Mouse (Mus musculus) heart, adult 18-20 months (tissue): ENCODE measurements at regions not wholly inside any gene's neighbourhood (a gene's known extent, or its start where the extent isn't known, plus 50 kb on each side); places are given as distances from the start of the nearest gene placed in this dataset.
"Not testable (repeated sequence)": the region's sequence is repeated elsewhere in the genome, so short reads cannot be mapped to it uniquely, and the experiment has no call there.

Experiments
- DNase-seq, 2 experiments: peaks; one replicate each; pipeline ENCODE4 v3.0.0; 2021 to 2022; ENCODE audit warnings: mixed read lengths in 1 of 2

DNA sequence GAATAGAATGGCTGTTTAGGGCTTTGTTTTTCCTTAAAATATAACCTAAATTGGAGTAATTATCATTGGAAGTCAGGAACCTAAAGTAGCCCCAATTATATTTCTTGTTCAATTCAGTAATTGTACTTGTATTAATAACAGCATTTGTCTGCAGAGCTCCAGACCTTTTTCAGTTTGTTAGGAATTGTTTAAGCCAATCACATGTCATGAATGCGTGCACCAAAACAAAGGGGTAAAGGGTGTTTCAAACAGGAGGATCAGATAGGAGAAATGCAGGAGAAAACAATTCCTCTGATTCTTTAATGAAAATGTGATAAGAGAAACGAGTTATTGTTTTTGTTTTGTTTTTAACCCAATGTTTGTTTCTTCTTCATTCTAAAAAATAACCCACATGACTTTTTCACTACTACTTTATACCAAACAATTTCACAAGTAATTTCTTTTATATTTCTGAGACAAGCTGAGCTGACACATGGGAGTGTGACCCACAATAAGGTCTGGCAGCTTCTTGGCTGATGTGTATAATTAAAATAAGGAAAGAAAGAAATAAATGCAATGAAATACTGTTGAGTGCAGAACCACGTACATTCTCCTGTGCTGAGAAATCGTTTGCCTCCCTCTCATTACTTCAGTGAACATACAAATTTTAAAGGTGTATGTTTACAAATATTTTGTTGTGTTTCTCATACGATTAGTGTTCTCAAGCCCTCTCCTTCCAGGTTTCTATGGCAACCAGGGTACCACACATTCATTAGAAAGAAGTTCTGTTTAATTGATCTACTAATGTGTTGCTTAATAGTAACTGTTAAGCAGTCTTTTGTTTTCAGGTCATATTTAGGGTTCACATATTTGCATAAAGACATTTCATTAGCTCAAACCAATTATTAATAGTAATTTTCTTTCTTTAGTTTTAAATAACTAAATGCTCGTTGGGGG is 397.7 kb downstream of the Isl1 start:
- no peak for DNase-seq

DNA sequence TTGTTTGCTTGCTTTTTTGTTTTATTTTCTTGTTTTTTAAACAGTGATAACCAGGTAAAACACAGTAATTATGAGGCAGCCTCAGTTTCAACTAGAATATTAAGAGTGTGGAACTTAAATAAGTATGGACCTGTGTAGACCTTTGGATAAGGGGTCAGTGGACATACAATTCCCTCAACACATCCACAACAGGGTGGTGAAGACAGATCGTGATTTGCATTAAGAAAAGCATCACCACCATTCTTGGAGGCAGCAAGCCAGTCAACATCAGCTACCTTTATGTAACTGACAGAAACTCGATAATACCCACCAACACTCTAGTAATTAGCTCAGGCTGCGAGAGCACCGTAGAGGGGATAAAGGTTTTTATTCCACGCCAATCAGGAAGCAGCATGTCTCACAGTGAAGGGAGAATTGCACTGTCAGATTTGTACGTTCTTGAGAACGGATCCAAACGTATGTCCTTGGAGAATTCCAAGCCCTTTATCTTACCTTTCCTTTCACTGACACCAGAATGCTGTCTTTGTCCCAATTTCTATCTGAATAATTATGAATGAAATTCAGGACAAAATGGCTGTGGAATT is 398.5 kb downstream of the Isl1 start:
- DNase-seq = no peak

DNA sequence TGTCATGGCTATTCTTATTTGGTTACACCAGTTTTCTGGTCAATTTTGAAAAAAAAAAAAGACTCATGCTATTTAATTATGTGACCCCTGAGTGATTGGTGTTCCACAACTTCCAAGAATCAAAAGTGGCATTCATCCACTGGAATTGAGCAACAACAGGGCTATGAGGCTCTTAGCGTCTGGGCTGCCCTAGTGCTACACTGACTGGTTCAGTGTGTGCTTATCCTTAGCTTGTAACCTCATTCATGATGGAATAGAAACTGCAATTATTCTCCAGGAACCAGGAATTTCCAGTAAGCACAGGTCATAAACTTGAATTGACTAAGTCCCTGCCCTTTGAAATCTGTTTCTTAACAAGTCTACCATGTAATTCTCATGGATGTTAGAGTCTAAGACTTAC is 428.9 kb downstream of the Isl1 start:
- no peak for DNase-seq

GRCm38 (mm10) chr13:115860480-115860879 is 449.0 kb downstream of the Isl1 start:
- no peak for DNase-seq

DNA sequence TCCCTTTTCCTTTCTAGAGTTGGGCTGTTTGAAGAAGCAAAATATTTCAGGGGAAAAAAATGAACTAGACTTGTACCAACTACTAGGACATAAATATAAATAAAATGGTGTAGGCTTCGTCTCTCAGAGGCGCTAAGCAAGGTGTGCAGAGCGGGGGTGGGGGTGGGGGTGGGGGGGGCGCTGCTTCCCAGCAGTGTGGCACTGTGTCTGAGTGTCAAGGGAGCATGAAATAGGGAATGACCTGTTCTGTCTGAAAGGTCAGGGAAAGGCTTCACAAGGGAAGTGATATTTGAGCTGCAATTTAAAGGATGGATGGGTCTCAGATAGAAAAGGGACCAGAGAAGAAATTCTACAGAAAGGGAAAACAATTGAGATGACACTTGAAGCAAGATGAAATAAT is 452.9 kb downstream of the Isl1 start:
- no peak for DNase-seq

- no peak for DNase-seq
Measured at GRCm38 (mm10) chr13:115852689-115853356, 456.7 kb downstream of the Isl1 start.

DNA sequence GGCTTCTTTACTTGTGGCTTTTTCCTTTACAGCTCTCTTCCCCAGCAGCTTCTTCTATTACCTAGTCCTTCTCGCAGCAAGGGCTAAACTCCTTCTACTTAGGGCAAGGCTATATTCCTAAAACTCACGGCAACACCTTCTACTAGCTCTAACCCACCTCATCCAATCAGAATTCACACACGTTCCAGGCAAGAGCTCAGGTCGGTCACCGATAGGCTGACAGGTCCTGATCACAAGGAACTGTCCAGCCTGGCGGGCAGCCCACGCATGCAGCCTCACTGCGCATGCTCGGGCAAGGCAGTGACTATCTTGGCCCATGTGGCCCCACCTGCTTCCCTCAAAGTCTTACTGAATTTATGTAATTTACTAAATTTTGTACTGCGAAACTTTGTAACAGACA is 466.4 kb downstream of the Isl1 start:
- DNase-seq = no peak

- DNase-seq = no peak
Measured at GRCm38 (mm10) chr13:115836203-115836768, 473.2 kb downstream of the Isl1 start.

GRCm38 (mm10) chr13:115825191-115825590 is 484.3 kb downstream of the Isl1 start:
- DNase-seq = no peak

DNA sequence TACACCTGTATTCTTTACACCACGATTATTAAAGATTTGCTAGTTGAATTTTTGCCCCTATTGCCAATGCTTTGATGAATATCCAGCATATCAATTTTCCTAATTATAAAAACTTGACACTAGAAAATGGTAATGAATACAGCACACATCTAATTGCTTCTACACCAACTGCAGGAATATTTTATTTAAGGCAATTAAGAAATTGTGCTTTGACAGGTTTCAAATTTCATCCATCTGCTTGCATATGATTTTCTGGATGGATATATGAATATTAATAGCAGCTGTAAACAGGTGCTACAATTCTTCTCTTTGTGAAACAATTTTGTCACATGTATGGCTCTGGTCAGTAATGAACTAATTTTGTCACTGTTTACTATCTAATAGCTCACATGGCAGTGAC is 487.0 kb downstream of the Isl1 start:
- no peak for DNase-seq

- DNase-seq = no peak
Measured at GRCm38 (mm10) chr13:115814211-115814610, 495.3 kb downstream of the Isl1 start.

DNA sequence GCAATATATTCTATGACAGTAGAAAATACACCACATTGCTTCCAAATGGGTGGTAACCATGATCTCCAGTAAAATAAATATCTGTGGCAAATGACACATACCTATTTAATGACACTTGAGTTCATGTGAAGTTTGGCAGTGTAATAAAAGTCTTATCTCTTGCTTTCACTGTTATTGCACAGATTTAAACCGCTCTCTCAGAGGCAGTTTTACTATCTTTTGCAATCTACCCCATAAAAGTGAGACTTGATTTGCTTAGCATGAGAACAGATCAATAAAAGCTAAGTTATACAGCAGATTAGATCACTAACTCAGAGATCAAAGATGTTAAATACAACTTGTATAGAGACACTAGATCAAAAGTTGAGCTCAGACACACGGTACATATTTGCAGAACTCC is 510.2 kb downstream of the Isl1 start:
- DNase-seq = no peak

DNA sequence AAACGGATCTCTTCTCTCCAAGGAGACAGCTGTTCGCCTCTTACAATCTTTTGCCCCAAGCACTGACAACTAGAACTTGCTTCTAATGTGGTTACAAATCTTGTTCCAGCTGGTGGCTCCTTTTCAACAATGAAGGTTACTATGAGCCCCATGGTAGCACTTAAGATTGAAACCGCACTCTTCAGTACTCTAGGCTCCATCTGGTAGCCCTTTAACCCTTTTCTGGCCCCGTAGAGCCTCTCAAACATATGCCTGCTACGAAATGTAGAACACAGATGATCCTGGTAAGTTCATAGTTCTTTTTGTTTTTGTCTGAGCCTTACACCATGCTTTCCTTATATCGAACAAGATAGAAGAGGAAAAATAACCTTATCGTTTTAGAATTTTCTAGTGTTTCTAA is 558.2 kb downstream of the Isl1 start:
- no peak for DNase-seq

GRCm38 (mm10) chr13:115742080-115742479 is 567.4 kb downstream of the Isl1 start:
- DNase-seq = not testable (repeated sequence)

DNA sequence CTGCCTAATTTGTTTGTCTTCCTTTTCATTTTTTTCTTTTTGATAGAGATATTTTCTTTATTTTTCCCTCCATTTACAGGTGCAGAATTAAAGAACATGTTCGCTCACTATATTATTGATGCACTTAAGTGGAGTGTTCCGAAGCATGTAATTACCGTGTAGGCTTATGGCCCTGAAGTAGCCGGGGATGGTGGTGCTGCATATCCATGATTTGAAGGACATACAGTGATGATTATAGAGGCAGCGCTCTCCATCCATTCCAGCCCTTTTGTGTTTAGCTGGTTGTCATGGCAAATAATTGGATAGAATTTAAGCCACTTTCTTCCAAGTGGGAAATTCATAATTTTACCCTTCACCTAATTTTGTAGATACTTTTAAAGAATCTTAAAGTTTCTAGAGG is 581.5 kb downstream of the Isl1 start:
- DNase-seq = no peak

DNA sequence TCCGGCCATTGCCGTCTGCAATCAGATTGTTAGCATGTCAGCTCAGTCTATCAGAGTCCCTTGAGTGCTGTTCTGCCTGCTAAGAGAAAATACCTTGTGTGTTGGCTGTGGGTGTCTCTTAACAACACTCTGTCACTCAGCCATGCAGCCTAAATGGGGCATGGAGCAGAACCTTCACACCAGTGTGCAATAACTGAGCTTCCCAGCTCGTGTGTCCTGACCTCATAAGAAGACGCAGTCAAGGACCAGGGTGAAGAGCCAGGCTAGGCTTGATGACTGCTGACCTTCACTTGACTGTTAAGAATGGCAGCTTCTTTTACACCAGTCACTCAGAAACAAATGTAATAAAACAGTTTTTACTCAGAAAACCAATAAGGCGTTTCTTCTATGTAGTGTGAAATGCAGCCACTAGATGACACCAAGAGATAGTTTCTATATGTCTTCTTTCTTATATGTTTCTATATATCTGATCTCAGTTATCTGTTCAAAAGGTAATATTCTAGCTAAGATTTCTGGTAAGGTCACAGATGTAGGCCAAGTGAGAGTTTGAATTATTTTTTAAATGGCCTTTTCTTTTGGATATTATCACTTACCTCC is 584.0 kb downstream of the Isl1 start:
- DNase-seq = no peak

DNA sequence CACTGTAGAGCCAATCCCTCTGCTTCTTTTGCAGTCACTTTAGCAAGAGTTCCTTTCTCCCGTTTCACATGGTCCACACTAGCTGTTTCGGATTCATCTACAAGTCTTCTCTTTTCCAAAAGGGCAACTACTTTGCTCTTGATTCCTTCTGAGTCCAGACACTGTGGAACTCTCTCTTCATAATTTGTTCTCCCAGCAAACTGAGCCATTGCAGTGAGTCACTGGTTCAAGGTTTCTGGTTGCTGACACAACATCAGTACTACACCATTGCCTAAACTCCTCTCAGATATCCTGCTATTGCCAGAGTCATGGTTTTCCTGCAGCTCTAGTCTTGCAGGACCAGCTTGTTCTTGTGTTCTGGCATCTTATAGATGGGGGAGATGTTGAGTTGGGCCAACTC is 590.2 kb downstream of the Isl1 start:
- no peak for DNase-seq

DNA sequence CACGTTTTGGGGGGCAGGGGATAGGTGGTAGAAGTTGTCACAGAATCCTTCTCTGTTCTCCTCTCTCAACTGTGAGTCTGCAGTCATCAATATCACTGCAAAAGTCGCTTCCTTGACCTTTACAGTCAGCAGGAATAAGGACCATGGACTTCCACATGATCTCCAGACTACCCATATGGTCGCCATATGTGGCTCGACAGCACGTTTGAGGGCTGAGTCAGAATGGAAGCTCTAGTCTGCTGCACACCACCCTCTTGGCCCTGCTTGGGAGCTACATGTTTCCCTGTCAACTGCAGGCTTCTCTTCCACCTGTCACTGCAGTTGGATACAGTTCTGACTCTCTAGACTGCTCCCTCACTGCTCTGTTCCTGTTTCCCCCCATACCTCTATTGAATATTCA is 590.6 kb downstream of the Isl1 start:
- no peak for DNase-seq

- DNase-seq = no peak
Measured at GRCm38 (mm10) chr13:115696197-115696596, 594.4 kb upstream of the Itga1 start.

DNA sequence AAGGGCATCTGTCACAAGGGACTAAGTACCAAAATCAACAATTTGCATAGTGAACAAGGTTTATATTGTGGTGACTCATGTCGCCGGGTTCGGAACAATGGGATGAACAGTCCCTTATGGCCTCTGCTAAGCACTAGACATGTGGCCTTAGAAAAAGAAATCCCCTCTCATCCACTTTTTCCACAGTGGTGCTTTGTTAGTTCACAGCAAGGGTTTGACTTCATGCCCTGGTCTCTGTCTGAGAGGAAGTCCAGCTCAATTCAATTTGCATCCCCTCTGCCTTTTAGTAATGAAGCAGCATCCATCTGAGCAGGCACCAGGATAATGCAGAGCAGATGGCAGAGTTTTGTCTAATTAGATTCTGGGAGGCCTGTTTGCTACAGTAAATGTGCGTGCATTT is 585.7 kb upstream of the Itga1 start:
- DNase-seq = no peak

DNA sequence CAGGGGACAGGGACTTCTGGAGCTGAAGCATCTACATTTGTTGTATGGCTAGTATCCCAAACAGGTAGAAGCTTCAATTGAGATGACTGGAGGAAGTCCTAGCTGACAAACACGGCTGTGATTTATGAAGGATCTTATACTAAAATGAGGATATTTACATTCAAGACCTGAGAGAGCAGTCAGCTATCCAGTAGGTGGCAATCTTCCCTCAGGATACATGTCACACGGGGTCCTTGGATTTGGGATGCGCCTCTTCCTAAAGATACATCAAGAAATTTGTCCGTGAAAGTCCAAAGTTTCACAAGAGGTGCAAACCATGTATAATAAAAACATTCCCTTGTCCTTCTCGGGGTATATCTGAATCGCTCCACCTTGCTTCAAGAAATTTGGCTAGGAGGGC is 577.8 kb upstream of the Itga1 start:
- no peak for DNase-seq

DNA sequence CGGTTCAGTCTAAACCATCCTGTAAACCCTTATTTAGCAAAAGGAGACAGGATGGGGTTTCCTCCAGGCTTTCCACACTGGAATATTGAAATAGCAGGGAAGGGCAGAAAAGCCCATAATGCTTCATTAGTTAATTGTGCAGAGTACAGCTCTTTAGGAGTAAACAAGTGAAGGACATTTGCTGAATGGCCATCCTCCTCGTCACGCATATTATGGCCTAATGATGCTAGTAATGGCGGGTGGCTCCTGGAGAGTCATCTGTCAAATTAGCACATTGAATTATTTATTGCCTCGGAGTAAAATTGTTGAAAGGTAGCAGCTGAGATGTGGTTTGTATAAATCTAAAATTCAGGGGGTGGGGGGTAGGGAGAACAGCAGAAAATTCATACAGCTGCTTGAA is 575.1 kb upstream of the Itga1 start:
- no peak for DNase-seq

GRCm38 (mm10) chr13:115673729-115674128 is 572.0 kb upstream of the Itga1 start:
- no peak for DNase-seq
